Mouse (Mus musculus): ENCODE data around the gene Gm20662.
A peak's percentile ranks its signal among the peaks of the same experiment; 100 is the strongest.
"Not testable (repeated sequence)": the region's sequence is repeated elsewhere in the genome, so short reads cannot be mapped to it uniquely, and the experiment has no call there.

The Gm20662 gene

GRCm38 (mm10) chr9:108010385-108010784 is 14.2 kb downstream of the Gm20662 start:
- DNase-seq (ENCODE audit: low spot score): no peak

GRCm38 (mm10) chr9:108013577-108013976 is 17.4 kb downstream of the Gm20662 start:
- not testable (repeated sequence) for DNase-seq (ENCODE audit: low spot score)

GRCm38 (mm10) chr9:108017127-108017526 is 21.0 kb downstream of the Gm20662 start:
- DNase-seq (ENCODE audit: low spot score): no peak

- DNase-seq (ENCODE audit: low spot score): no peak
Observed at GRCm38 (mm10) chr9:108020741-108021140, 24.6 kb downstream of the Gm20662 start.

- DNase-seq (ENCODE audit: low spot score): no peak
Observed at GRCm38 (mm10) chr9:108023216-108023615, 27.1 kb downstream of the Gm20662 start.

- no peak for DNase-seq (ENCODE audit: low spot score)
Observed at GRCm38 (mm10) chr9:108026584-108026983, 30.4 kb downstream of the Gm20662 start.

GRCm38 (mm10) chr9:108027867-108028266 is 31.7 kb downstream of the Gm20662 start:
- DNase-seq (ENCODE audit: low spot score): no peak

GRCm38 (mm10) chr9:108032126-108032525 is 36.0 kb downstream of the Gm20662 start:
- no peak for DNase-seq (ENCODE audit: low spot score)

GRCm38 (mm10) chr9:108035331-108036156 is 39.4 kb downstream of the Gm20662 start:
- no peak for DNase-seq (ENCODE audit: low spot score)

- DNase-seq (ENCODE audit: low spot score): no peak
Observed at GRCm38 (mm10) chr9:108044751-108045492, 48.8 kb downstream of the Gm20662 start.

GRCm38 (mm10) chr9:108046582-108046981 is 50.4 kb downstream of the Gm20662 start:
- DNase-seq (ENCODE audit: low spot score): no peak

- no peak for DNase-seq (ENCODE audit: low spot score)
Observed at GRCm38 (mm10) chr9:108047601-108048565, 51.7 kb downstream of the Gm20662 start.

- no peak for DNase-seq (ENCODE audit: low spot score)
Observed at GRCm38 (mm10) chr9:108048566-108048955, 52.4 kb downstream of the Gm20662 start.

GRCm38 (mm10) chr9:108049016-108049455 is 52.9 kb downstream of the Gm20662 start, which contains the start of gene Gmppb:
Gene Gmppb, plus strand, starts transcription at chr9:108049242.
- DNase-seq (ENCODE audit: low spot score): peak; percentile 95

- no peak for DNase-seq (ENCODE audit: low spot score)
Observed at GRCm38 (mm10) chr9:108049561-108050251, 53.6 kb downstream of the Gm20662 start.

- DNase-seq (ENCODE audit: low spot score): no peak
Observed at GRCm38 (mm10) chr9:108051184-108051930, 55.2 kb downstream of the Gm20662 start.

GRCm38 (mm10) chr9:108051931-108052220 is 55.7 kb downstream of the Gm20662 start:
- DNase-seq (ENCODE audit: low spot score): no peak

- DNase-seq (ENCODE audit: low spot score): no peak
Observed at GRCm38 (mm10) chr9:108052411-108052810, 56.3 kb downstream of the Gm20662 start.

- peak; percentile 94 for DNase-seq (ENCODE audit: low spot score)
Observed at GRCm38 (mm10) chr9:108052885-108053664, 56.9 kb downstream of the Gm20662 start, which contains the start of gene Amigo3. Gene Amigo3, plus strand, starts transcription at chr9:108053159.

All from ovary, postnatal 36 days (tissue).